Mouse (Mus musculus) liver, postnatal 0 days (tissue): ENCODE data around the gene Spry2.

Experiments
- CTCF ChIP-seq: sonication (generic); IDR thresholded peaks from 2 replicates; pipeline ENCODE4 v1.5.1; 2016; ENCODE audit warnings: antibody characterized with exemption, low read depth
- EP300 ChIP-seq: IDR thresholded peaks from 2 replicates; pipeline ENCODE4 v1.6.1; 2016; ENCODE audit warnings: antibody characterized with exemption, low read depth, mild to moderate bottlenecking

DNA sequence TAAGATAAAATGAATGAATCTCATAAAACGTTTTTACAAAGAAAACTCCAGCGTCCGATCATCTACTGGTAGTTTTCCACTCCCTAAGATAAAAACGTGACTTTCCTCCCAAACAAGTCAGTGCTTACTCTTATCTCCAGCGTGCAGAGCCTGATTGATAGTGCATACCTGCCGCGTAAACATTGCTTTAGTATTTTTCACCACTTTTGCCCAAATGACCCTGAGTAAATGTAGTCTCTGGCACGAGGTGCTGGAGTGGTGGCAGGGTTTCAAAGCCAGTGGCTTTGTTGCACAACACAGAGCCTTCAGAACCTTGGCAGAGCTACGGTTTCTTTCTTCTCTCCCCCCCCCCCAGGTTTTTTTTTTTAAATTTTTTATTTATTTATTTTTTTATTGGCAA is 44.7 kb upstream of the Spry2 start:
- no peak for TF ChIP-seq CTCF
- TF ChIP-seq EP300, result no peak
